Mouse (Mus musculus) E14TG2a.4 (cell line): Measurements from ENCODE around the gene Gm43517.

Experiments
- H3K27me3 ChIP-seq: 2 replicates; pipeline ENCODE4 v1.6.1; 2014; ENCODE audit warnings: low read length, control low read depth; ENCODE audit not compliant: insufficient read depth
- H3K36me3 ChIP-seq: 2 replicates; pipeline ENCODE4 v1.6.1; 2014; ENCODE audit warnings: low read length, control low read depth; ENCODE audit not compliant: insufficient read depth
- H3K4me1 ChIP-seq: replicated peaks from 2 replicates; pipeline ENCODE4 v1.6.1; 2014; ENCODE audit warnings: low read depth, low read length, control low read depth
- H3K4me3 ChIP-seq: replicated peaks from 2 replicates; pipeline ENCODE4 v1.5.1; 2014; ENCODE audit warnings: mild to moderate bottlenecking, low read length
- H3K9me3 ChIP-seq: 2 replicates; pipeline ENCODE4 v1.6.1; 2014; ENCODE audit warnings: low read length, control low read depth
- CTCF ChIP-seq: conservative IDR thresholded peaks from 2 replicates; pipeline ENCODE4 v1.5.1; 2014; ENCODE audit warnings: low read length
- NANOG ChIP-seq: IDR thresholded peaks from 2 replicates; pipeline ENCODE4 v1.6.1; 2014; ENCODE audit warnings: borderline replicate concordance, low read length, mixed read lengths
- POU5F1 ChIP-seq: IDR thresholded peaks from 2 replicates; pipeline ENCODE4 v1.6.1; 2014; ENCODE audit warnings: low read length, borderline replicate concordance

Gene Gm43517

GRCm38 (mm10) chr12:49383521-49384133 lies 1.3 kb upstream of the Gm43517 start:
- Histone ChIP-seq H3K4me1 (peaks cover 20% of the 10 kb centered on the region), H3K27me3 (peaks cover 68% of the 10 kb centered on the region), H3K36me3 (no peaks in the 10 kb centered on the region), H3K9me3 (no peaks in the 10 kb centered on the region), H3K4me3 (peak overlapping the region; percentile 81)
- TF ChIP-seq NANOG = no peak
- TF ChIP-seq POU5F1 = no peak
- no peak for TF ChIP-seq CTCF

- Histone ChIP-seq H3K27me3 (peaks cover 63% of the 10 kb centered on the region), H3K36me3 (no peaks in the 10 kb centered on the region), H3K4me1 (peaks cover 20% of the 10 kb centered on the region), H3K4me3 (peak overlapping the region; percentile 81), H3K9me3 (no peaks in the 10 kb centered on the region)
- TF ChIP-seq NANOG (no peak), CTCF (no peak), POU5F1 (no peak)
Measured at GRCm38 (mm10) chr12:49384295-49384875, 589 bp upstream of the Gm43517 start.

DNA sequence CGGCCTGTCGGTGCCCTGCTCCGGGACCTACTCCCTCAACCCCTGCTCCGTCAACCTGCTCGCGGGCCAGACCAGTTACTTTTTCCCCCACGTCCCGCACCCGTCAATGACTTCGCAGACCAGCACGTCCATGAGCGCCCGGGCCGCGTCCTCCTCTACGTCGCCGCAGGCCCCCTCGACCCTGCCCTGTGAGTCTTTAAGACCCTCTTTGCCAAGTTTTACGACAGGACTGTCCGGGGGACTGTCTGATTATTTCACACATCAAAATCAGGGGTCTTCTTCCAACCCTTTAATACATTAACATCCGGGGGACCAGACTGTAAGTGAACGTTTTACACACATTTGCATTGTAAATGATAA lies 637 bp downstream of the Gm43517 start:
- Histone ChIP-seq H3K36me3 (no peaks in the 10 kb centered on the region), H3K27me3 (peaks cover 62% of the 10 kb centered on the region), H3K4me1 (peaks cover 20% of the 10 kb centered on the region), H3K9me3 (no peaks in the 10 kb centered on the region), H3K4me3 (peak overlapping the region; percentile 81)
- TF ChIP-seq POU5F1 (no peak), NANOG (no peak), CTCF (no peak)

- TF ChIP-seq CTCF = no peak
- no peaks in the 10 kb centered on the region for H3K36me3 ChIP-seq
- no peak overlapping the region for H3K4me3 ChIP-seq
Measured at GRCm38 (mm10) chr12:49386081-49386805, 1.3 kb downstream of the Gm43517 start.

GRCm38 (mm10) chr12:49387856-49388598 lies 3.1 kb downstream of the Gm43517 start:
- Histone ChIP-seq H3K4me3 (no peak overlapping the region), H3K4me1 (peaks cover 9% of the 10 kb centered on the region), H3K9me3 (no peaks in the 10 kb centered on the region), H3K36me3 (no peaks in the 10 kb centered on the region), H3K27me3 (peaks cover 59% of the 10 kb centered on the region)
- TF ChIP-seq POU5F1 (no peak), NANOG (no peak), CTCF (no peak)

More at GRCm38 (mm10) chr12:49386081-49386805, 1.3 kb downstream of the Gm43517 start:
- H3K9me3 ChIP-seq = no peaks in the 10 kb centered on the region
- H3K27me3 ChIP-seq = peaks cover 61% of the 10 kb centered on the region
- peaks cover 25% of the 10 kb centered on the region for H3K4me1 ChIP-seq

DNA sequence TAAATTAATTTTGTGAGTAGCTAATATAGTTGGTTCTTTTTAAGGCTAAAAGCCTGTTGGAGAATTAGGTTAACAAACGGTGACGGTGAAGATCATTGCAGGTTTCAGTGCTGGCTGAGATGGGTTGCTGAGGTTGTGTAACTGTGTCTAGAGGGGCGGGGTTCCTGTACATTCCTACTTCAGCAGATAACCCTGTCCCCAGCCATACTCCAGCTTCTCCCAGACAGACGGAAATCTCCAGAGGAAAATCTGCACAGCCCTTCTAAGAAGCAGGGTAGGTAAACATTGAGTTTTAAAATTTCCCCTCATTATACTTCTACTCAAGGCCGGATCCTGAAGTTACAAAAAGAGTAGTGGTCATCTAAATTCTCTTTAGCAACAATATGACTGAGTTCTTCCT lies 4.7 kb downstream of the Gm43517 start:
- TF ChIP-seq NANOG (no peak), POU5F1 (no peak), CTCF (no peak)
- Histone ChIP-seq H3K9me3 (no peaks in the 10 kb centered on the region), H3K36me3 (no peaks in the 10 kb centered on the region), H3K4me3 (no peak overlapping the region), H3K4me1 (peaks cover 9% of the 10 kb centered on the region), H3K27me3 (peaks cover 64% of the 10 kb centered on the region)

DNA sequence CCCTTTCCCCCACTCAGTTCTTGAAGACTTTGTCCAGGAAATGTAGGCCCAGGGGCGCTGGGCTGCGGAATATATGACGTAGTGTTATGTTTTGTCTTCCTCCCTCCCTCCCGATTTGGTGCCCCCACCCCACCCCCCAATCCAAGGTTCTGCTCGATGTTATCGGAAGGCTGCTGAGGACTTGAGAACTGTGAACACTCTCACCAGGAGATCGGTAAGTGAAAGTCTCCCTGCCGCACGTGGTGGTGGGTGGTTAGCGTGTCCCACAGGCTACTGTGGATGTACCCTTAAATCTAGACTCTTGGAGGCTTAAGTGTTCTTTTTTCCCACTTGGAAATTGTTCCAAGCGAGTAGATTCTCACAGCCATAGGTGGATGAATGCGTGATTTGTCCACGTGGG lies 5.3 kb downstream of the Gm43517 start:
- peaks cover 64% of the 10 kb centered on the region for H3K27me3 ChIP-seq
- TF ChIP-seq NANOG (no peak), CTCF (no peak), POU5F1 (no peak)

DNA sequence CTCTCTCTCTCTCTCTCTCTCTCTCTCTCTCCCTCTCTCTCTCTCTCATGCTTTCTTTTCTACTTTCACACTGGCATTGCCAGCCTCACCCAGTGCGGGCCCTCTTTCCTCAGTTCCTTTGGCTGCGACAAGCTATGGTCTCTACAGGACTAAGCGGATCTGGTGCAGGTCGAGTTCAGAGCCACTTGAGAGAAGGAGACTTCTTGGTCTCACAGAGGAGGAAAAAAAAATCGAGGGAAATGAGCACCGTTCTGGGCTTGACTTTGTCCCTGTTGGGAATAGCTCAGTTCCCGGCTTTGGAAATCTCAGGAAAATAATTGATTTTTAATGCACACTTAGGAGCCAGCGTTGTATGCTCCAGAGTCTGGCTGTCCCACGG lies 5.9 kb downstream of the Gm43517 start:
- H3K9me3 ChIP-seq = no peaks in the 10 kb centered on the region
- H3K36me3 ChIP-seq = no peaks in the 10 kb centered on the region
- H3K27me3 ChIP-seq = peaks cover 59% of the 10 kb centered on the region
- peaks cover 7% of the 10 kb centered on the region for H3K4me1 ChIP-seq
- TF ChIP-seq CTCF = no peak
- TF ChIP-seq POU5F1 = no peak
- no peak for TF ChIP-seq NANOG
- peak overlapping the region; percentile 55 for H3K4me3 ChIP-seq

More for the DNA sequence above, 5.3 kb downstream of the Gm43517 start:
- Histone ChIP-seq H3K36me3 (no peaks in the 10 kb centered on the region), H3K4me1 (peaks cover 11% of the 10 kb centered on the region), H3K9me3 (no peaks in the 10 kb centered on the region), H3K4me3 (no peak overlapping the region)
